Mouse (Mus musculus) 3T3-L1 (cell line): ENCODE results near the gene Cox8a.
A peak's percentile ranks its signal among the peaks of the same experiment; 100 is the strongest.

ENCODE experiments used
- DNase-seq: peaks from one replicate; pipeline ENCODE4 v3.0.0-alpha.2; 2015; ENCODE audit warnings: low read depth, low spot score

Cox8a gene

DNA sequence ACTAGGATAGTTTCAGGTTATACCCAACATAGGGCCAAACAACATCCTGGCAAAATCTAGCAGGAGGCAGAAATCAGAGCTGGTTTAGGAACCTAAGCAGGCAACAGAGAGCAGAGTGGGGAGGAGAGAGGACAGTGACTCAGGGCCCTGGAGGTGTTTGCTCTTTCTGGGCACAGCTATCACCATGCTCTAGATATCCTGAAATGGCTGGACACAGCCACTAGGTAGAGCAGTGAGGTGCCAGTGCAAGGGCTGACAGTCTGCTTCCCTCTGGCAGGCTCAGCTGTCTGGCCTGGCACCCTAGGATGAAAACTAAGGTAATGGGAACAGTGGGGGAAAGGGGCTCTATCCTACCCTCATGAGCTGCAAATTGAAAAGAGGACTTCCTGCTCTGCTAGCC is 6.1 kb upstream of the Cox8a start:
- peak; percentile 59 for DNase-seq

DNA sequence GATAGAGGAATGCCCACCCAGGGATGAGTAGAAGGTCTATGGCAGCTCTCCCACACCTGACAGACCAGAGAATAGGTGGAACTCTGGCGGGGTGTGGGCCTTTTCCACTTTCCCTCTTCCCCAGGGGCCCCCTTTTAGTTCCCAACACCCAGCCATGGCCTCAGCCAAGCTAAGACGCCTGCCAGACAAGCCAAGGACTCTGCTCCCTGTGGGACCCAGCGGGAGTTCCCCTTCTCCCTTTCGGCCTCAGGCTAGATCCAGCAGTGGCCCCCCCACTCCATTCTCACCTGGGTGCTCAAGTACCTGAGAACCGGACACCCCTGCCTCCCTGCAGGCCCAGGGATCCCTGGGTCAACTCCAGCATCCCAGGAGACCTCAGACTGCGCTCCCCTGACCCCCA is 4.8 kb upstream of the Cox8a start:
- DNase-seq = no peak

DNA sequence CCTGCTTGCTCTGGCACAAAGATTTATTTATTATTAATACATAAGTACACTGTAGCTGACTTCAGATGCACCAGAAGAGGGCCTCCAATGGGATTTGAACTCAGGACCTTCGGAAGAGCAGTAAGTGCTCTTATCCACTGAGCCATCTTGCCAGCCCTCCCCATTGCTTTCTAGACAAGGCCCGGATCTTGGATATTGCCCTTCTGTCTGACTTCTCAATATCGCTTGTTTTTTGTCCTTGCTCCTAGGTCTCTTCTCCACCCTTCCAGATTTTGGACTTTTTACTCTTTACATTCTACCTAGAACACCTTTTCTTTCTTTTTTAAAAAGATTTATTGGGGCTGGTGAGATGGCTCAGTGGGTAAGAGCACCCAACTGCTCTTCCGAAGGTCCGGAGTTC is 1.3 kb upstream of the Cox8a start:
- DNase-seq = no peak

DNA sequence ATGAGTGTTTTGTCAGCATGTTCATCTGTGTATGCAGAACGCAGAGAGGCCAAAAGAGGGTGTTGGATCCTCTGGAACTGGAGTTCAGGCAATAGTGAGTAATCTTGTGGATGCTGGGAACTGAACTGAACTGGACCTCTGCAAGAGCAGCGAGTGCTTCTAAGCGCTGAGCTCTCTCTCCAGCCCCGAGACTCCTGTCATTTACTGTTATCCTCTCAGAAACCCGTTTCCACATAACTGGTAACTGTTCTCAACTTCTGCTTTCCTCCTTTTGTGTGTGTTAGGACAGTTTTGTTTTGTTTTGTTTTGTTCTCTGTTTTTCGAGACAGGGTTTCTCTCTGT is 481 bp upstream of the Cox8a start:
- DNase-seq = no peak

DNA sequence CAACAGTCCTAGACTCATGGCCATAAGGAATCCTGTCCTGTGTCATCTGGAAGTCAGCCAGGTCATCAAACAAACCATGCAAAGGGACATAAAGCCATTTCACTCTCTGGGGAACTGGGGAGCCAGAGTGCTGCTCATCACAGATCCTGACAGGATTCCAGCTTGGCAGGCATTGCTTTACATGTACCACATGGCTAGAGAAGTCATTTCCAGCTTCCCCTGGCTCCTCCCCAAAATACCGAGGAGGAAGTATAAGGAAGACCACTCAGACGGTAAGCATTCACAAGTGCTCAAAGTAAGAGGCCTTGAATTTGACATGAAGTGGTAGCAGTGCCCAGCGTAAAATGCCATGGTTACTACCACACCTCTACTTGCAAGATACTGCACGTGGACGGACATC is 2.9 kb downstream of the Cox8a start:
- no peak for DNase-seq

DNA sequence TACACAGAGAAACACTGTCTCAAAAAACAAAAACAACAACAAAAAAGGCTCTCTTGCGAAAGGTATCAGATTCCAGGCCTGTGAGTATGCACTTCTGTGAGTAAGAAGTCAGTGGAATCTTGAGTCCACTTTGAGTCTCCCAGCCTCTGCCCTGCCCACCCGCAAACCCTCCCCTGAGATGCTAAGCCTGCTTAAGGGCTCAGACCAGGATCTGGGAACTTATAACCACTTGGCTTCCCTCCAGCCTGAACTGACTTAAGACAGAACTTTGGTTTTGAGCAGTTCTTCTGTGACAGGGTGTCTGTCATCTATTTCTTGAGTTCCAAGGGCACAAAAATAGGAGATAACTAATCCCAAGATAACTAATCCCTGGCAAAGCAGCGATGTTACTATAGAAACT is 4.4 kb downstream of the Cox8a start:
- peak; percentile 60 for DNase-seq

DNA sequence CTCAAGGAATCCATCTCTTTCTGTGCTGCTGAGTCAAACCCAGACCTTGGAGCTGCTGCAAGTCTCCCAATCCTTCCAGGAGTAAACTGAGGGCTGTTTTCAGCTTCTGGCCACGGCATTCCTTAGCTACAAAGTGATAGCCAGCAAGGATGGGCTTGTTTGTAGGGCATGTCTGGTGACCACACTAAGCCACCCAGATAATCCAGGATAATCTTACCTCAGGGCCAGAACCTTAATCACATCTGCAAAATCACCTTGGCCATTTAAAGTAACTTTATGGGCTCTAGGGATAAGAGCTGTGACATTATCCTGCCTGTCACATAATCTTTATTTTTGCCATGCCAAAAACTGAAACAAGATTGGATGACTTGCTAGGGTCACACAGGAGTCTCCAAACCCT is 5.2 kb downstream of the Cox8a start:
- DNase-seq = no peak

DNA sequence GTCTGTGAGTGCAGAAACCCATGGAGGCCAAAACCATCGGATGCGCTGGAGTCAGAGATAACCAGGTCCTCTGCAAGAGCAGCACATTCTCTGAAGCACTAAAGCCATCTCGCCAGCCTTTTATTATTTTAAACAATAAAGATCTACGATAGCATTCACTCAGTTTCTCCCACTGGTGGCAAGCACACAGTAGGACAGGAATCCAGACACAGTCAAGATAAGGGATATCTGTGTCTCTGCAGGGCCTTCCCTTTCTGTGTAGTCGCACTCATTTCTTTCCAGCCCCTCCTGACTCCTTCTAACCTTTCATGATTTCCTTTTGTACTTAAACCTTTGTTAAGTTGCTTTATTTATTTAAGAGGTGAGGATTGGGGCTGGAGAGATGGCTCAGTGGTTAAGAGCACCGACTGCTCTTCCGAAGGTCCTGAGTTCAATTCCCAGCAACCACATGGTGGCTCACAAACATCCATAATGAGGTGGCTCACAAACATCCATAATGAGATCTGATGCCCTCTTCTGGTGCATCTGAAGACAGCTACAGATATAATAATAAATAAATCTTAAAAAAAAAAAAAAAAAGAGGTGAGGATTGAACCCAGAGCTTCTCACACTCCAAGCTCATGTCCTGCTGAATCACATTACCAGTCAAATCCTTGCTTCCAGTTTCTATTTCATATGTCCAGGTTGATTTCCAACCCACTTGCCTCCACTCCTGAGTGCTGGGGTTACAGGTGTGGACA is 7.3 kb downstream of the Cox8a start:
- DNase-seq = no peak

DNA sequence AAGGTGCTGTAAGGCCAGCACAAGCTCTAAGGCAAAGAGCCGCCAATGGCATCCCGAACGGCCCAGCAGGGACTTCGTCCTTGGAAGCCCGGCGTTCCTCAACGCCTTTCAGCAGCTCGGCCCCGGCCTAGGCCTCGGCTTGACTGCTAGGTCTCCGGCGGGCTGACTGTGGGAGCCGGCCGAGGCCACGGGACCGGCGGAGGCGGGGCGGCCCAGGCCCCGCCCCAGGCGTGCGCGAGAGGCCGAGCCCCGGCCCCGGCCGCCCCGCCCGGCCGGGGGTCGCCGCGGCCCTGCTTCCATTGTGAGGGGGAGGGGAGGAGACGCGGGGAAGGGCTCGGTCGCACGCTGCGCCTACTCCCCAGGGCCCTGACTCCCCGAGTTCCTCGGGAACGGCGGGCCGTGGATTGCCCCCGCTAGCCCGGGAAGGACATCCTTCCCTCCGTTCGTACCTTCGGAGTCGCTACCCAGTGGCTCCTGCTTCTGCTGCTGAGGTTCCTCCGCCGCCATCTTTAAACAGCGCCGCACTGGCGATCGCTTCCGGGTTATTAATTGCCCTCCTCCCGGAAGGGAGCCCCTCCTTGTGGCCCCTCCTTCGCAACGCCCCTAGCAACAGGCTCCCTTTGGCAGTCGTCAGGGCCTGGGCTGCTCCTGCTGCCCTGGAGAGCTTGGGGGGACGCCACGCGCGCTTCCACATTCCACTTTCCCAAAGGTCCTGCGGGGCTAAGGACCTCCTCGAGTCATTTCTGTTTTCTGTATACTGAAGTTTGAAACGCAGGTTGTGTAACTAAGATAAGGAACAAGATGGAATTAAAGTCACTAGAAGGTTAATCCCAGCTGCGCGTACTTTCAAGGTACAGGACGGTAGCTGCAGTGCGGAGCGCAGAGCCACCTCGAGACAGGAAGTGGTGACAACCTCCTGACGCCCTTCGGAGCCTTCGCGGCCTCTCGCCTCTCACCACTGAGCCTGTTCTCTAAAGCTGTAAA is 11.4 kb downstream of the Cox8a start, which contains the start of gene Otub1:
Gene Otub1 (minus strand): TSS at position 564 of the 984 bp plus-strand sequence.
- DNase-seq = peak; percentile 98

DNA sequence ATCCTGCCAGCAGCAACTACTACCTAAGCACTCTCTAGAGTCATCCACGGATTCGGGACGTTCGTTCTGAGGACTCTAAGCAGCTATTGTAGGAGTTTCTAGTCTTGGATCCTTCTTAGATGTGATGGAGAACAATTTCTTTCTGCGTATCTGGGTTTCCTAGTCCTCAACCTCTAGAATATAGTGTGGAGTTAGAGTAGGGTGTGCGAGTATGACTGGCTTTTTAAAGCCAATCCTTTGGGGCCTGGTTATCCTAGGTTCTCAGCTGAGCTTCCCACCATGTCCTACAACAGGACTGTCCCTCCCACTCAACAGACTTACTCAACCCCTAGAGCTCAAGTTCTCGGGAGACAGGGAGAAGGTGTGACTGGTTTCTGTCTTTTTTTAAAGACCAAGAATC is 12.1 kb downstream of the Cox8a start:
- peak; percentile 64 for DNase-seq

DNA sequence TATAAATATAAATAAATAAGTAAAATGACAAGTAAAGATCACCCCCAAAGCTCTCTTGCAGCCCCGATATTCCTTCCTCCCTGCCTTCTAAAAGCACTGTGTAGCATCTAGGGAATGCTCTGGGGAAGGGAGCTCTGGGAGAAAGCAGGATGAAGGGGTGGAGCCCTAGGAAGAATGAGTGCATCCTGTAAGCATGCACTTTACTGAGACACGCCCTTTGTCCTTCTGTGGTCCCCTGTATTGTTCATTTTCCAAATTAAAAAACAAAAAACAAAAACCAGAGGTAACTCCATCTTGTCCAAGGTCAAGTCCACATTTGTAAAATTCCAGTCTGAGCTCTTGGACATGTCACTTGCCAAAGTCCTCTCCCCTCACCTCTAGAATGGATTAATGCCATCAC is 12.5 kb downstream of the Cox8a start:
- DNase-seq = peak; percentile 83

DNA sequence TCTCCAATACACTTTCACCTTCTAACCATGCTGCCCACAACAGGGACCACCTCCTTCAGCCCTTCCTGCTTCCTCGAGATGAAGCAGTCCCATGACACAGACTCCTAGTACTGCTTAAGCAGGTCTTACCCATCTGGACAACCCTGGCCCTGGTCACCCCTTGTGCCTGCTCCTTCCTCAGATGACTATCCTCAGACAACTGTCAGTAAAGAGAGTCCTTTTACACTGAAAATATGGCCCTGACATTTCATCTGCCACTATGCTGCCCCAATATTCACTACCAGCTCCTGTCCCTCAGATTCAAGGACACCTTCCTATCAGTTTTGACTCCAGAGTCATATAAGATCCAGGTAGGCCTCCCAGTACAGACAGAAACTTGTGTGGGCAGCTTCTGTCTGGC is 17.0 kb downstream of the Cox8a start:
- no peak for DNase-seq

DNA sequence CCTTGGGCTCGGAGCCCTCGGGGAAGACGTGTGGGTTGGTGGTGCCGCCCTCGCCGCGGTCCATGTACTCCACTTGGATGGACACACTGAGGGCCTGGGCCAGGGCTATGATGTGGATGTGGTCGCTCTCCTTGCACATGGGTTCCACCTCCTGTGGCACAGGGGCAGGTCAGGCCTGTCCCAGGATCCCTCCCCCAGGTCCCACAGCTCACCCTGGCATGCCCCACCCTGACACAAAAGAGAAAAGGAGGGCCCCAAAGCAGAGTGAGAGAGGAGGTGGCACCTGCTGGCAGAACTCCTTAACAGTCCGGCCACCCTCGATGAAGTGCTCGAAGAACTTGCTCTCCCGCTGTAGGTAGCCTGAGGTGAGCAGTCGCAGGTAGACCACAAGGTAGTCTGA is 18.3 kb downstream of the Cox8a start:
- DNase-seq = no peak

DNA sequence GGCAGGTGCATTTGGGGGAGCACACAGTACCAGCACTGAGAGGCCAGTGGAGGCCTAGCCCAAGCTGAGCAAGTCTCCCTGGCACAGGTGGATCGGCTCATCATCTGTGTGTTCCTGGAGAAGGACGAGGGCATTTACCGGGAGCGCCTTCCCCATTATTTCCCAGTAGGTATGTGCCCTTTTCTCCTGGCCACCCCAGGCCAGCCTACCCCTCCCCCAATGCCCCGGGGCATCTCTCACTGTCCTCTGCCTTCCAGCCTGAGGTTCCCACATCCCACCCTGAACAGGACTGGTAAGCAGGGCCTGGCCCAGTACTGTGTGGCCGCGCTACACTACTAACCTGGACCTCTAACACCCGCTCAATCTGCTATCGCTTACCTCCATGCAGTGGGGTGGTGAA is 20.0 kb downstream of the Cox8a start:
- no peak for DNase-seq

DNA sequence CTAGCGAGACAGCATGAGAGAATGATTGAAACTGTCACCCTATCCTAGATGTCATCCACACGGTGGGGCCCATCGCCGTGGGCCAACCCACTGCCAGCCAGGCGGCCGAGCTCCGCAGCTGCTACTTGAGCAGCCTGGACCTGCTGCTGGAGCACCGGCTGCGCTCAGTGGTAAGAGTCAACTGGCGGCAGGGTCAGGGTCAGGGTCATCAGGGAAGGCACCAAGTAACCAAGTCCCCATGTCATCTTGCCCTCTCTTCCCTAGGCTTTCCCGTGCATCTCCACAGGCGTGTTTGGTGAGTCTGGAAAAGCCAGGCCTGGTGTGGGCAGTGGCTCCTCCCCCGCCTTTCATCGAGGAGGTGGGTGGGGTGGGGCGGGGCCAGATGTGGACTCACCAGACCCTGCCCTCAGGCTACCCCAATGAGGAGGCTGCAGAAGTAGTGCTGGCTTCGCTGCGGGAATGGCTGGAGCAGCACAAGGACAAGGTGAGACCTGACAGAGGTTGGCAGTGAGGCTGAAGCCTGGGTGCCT is 20.6 kb downstream of the Cox8a start:
- peak; percentile 42 for DNase-seq

DNA sequence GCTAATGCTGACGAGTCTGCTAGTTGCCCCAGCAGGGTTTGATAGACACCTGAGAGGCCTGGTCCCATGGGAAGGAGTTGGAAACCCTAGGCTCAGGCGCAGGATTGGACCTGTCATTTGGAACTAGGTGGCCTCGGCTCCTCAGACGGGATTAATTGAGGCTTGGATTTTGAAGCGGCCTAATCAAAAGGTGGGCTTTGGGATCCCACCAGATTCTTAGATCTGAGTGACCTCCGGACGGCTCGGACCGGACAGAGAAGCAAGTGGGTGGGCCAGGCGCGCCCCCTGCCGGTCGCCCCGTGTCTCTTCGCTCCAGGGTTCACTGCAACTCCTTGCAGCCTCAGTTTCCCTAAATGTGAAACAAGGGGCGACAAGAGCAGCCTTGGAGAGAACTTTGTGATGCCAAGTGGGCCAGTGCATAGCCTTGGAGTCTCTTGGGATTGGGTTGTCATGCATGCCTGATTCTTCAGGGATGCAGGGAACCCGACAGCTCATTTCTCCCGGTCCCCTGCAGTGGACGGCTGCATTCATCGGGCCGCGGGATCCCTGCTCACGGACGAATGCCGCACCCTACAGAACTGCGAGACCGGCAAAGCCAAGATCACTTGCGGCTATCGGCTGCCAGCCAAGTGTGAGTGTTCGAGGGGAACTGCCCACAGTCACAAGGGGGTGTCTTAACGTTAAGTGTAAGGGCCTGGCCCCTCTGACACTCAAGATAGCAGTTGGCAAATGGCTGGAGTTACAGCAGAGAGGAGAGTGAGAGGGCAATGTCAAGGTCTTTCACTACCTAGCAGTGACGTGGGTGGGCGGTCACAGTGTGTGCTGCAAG is 21.3 kb downstream of the Cox8a start:
- peak; percentile 47 for DNase-seq

DNA sequence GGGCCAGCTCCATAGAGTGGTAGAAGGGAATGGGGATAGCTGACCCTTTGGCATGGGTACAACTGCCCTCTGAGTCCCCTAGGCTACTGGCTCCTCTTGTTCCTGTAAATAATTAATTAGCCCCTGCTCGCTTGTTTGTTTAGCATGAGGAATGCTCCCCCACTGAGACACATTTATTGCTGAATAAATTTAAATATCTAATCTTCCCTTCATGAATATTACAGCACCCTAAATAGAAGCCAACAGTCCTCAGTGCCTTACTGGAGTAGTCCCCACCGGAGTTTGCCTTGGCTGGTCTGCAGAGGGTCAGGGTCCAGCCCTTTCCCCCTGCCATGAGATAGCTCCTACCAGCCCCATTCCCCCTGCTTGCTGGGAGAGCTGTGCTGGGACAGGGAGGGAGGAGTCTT is 24.9 kb downstream of the Cox8a start:
- no peak for DNase-seq

DNA sequence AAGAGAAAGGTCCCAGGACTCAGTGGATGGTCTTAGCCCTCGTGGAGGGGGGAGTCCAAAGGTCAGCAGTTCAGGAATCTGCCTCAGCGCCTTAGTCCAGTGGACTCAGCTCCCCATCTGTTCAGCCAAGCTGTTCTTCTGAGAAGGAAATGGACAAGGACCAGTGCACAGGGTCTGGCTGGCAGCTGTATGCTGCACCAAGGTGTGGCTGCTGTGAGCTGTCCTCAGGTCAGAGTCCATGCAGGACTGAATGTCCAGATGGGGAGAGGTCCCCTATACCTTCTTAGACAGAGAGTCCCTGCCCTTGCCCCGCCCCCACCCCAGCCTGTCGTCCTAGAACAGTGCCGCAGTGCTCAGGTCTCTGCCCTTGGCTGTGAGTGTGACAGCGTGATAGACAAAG is 25.8 kb downstream of the Cox8a start:
- DNase-seq = no peak

DNA sequence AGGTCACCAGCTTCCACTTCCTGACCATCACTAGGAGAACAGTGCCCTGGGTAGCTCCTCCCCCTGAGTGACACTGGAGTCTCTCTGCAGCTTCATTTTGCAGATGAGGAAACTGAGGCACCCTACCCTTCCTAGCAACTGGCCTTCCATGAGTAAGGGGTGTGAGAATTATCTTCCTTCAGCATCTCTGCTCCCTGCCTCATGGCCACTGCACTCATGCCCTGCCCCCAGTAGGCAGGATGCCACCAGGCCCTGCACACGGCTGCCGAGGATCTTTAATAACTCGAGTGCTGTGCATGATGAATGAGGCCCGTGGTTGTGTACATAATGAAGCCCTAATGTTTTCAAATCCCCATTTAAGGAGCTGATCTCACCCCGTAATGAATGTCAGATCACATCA is 26.4 kb downstream of the Cox8a start:
- DNase-seq = no peak

DNA sequence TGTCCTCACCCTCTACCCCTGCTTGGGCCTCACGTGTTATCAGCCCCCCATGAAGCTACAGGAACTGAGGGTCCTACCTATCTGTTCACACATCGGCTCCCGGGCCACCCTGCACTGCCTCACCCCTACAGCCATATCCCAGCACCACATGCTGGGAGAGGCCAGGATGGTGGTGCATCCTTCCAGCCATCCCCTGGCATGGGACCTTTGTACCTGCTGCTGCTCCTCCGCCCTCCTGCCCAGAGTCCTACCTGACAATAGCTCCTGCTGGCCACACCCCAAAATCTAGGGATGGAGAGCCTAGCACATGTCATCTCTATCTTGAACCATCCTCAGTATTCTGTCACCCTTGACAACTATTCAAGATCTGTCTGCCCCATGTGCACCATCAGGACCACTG is 28.4 kb downstream of the Cox8a start:
- no peak for DNase-seq

DNA sequence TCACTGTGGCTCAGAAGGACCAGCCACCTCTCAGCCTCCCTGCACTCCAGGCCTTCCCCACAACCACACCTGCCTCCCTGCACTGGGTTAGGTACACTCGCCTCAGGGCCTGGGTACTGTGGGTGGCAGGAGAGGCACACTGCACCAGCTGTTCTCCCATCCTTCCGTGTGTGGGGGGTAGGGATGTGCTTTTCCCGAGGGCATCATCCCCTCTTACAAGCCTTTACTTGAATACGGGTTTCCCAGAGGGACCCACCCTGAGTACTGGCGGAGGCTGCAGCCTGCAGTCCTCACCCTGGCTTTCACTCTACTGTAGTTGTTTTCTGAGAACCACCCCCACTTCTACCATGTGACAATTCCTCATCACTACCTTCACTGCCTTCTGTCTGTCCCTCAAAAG is 30.3 kb downstream of the Cox8a start:
- no peak for DNase-seq
